Mouse (Mus musculus) thymus, adult 2 months (tissue): ENCODE data around the gene Gm16867.
"Not testable (repeated sequence)": the region's sequence is repeated elsewhere in the genome, so short reads cannot be mapped to it uniquely, and the experiment has no call there.

Experiments used
- CTCF ChIP-seq: fragments of 200-500 bp; IDR thresholded peaks from 2 replicates; pipeline ENCODE4 v1.5.1; 2012; ENCODE audit warnings: mild to moderate bottlenecking, control low read depth, low read length, moderate library complexity, borderline replicate concordance; ENCODE audit not compliant: control insufficient read depth, poor library complexity, insufficient read depth; ENCODE audit errors: extremely low read depth
- POLR2A ChIP-seq: fragments of 200-500 bp; IDR thresholded peaks from 2 replicates; pipeline ENCODE4 v1.6.1; 2012; ENCODE audit warnings: mild to moderate bottlenecking, low read length, control low read depth, moderate library complexity; ENCODE audit not compliant: control insufficient read depth, poor library complexity, insufficient read depth; ENCODE audit errors: extremely low read depth

DNA sequence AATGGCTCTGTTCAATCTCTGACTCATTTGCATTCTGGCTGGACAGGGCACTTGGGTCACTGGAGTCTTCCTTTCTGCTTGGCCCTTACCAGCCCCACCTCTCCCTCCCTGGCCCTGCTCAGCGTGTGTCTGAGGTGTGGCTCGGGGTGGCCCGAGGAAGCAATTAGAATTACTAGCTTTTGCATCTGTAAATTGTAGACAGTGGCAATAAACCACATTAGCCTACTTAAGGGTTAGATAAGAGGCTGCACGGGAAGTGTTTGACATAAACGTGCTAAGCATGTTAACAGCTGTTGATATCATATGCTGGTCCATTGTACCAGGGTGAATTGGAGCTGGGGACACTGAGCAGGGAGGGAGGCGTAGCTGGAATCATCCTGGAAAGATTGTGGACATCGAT, 62.2 kb downstream of the Gm16867 start:
- not testable (repeated sequence) for TF ChIP-seq POLR2A, CTCF
